Mouse (Mus musculus) lung, postnatal 0 days (tissue): ENCODE measurements at regions not wholly inside any gene's neighbourhood (a gene's known extent, or its start where the extent isn't known, plus 50 kb on each side); places are given as distances from the start of the nearest gene placed in this dataset.
A peak's percentile ranks its signal among the peaks of the same experiment; 100 is the strongest.

ENCODE experiments used
- ATAC-seq: fragments of 200-750 bp; cut with Nextera tagmentation; 2 replicates; pipeline ENCODE4 v1.8.0; 2017; ENCODE audit warnings: moderate library complexity
- DNase-seq: peaks from one replicate; pipeline ENCODE4 v3.0.0-alpha.2; 2016; ENCODE audit warnings: low spot score
- H3K27ac ChIP-seq: fragments of 300-500 bp; sonication (generic); 2 replicates; pipeline ENCODE4 v1.5.1; 2014; ENCODE audit warnings: antibody characterized with exemption, mild to moderate bottlenecking, low read length, mixed read lengths
- H3K27me3 ChIP-seq: fragments of 300-500 bp; sonication (generic); replicated peaks from 2 replicates; pipeline ENCODE4 v1.6.1; 2014; ENCODE audit warnings: low read length, mixed read lengths; ENCODE audit not compliant: insufficient read depth
- H3K36me3 ChIP-seq: fragments of 300-500 bp; sonication (generic); 2 replicates; pipeline ENCODE4 v1.6.1; 2014; ENCODE audit warnings: low read length, mixed read lengths; ENCODE audit not compliant: insufficient read depth
- H3K4me1 ChIP-seq: fragments of 300-500 bp; sonication (generic); 2 replicates; pipeline ENCODE4 v1.6.1; 2014; ENCODE audit warnings: antibody characterized with exemption, low read depth, low read length, mixed read lengths; ENCODE audit not compliant: insufficient read depth
- H3K4me2 ChIP-seq: fragments of 300-500 bp; sonication (generic); replicated peaks from 2 replicates; pipeline ENCODE4 v1.6.1; 2014; ENCODE audit warnings: low read depth, mild to moderate bottlenecking, low read length, moderate library complexity, mixed read lengths
- H3K4me3 ChIP-seq: fragments of 300-500 bp; sonication (generic); 2 replicates; pipeline ENCODE4 v1.5.1; 2014; ENCODE audit warnings: low read depth, low read length
- H3K9ac ChIP-seq: fragments of 300-500 bp; sonication (generic); replicated peaks from 2 replicates; pipeline ENCODE4 v1.6.1; 2014; ENCODE audit warnings: low read depth, mild to moderate bottlenecking
- H3K9me3 ChIP-seq: fragments of 300-500 bp; sonication (generic); 2 replicates; pipeline ENCODE4 v1.6.1; 2016; ENCODE audit warnings: low read length, mixed read lengths
- CTCF ChIP-seq: IDR thresholded peaks from 2 replicates; pipeline ENCODE4 v1.5.1; 2016; ENCODE audit warnings: antibody characterized with exemption, mild to moderate bottlenecking
- EP300 ChIP-seq: IDR thresholded peaks from 2 replicates; pipeline ENCODE4 v1.6.1; 2016; ENCODE audit warnings: antibody characterized with exemption, mild to moderate bottlenecking, control low read depth
- WGBS: fragments of 180-500 bp; shearing (Covaris S2); extraction: QIAGEN DNeasy Blood & Tissue Kit; methylation state at CpG from one replicate; pipeline ENCODE4 v1.1.7; 2014; 5-methylcytosine and 5-hydroxymethylcytosine counted together

DNA sequence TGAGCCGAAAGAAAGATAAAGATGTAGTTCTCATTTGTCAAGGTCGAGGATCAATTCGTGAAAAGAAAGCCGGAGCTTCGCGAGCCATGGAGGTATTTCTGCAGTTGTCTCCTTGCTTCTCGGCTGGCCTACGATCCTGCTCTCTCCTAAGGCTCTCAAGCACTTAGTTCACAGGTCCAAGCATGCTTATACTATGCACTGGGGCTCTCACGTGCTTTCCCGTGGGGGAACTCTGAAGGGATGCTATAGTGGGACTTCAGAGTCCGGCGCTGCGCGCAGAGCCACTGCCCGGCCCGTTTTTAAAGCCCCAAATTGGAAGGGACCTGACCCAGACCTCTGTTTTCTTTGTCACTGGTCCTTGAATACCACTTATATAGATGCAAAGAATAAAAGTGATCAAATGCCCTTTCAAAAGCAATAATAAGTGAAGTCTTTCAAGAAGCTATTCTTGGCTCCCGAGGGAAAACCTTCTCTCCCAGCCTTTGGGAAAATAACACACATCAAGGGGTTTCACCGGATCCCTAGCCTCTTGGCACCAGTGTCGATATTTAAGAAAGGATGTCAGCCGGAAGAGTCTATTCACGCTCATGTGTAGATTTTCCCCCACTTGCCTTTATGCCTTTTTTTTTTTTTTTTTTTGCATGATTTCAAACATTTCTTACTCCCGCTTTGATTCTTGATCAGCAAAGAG lies 348.3 kb upstream of the Kazn start:
- ATAC-seq (no peak), DNase-seq (no peak)
- Histone ChIP-seq H3K4me1 (no peaks in the 10 kb centered on the region), H3K36me3 (no peaks in the 10 kb centered on the region), H3K27ac (no peak overlapping the region), H3K9me3 (no peaks in the 10 kb centered on the region), H3K9ac (no peak overlapping the region), H3K4me3 (no peak overlapping the region), H3K27me3 (no peaks in the 10 kb centered on the region), H3K4me2 (no peak overlapping the region)
- TF ChIP-seq EP300 (no peak), CTCF (no peak)
- 74% methylated on average over 22 of the region's 22 CpGs for WGBS

DNA sequence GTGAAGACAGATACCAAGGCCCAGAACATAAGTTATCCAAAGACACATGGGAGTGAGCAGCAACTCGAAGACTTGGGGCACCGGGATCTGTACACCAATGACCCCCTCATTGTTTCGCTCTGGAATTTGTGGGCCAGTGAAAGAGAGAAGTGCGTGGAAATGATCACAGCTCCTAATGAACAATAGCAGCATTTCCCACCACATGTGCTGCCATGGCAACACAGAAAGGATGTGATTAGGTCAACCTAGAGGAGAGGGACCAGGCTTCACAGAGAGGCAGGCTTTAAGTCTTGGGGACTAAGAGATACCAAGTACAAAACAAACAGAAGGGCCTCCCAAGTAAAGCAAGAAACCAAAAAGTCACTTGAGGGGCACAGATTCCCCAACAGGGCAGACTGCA lies 339.3 kb upstream of the Kazn start:
- WGBS: 76% methylated on average over 4 of the region's 4 CpGs
- no peak for ATAC-seq
- H3K4me3 ChIP-seq: no peak overlapping the region

DNA sequence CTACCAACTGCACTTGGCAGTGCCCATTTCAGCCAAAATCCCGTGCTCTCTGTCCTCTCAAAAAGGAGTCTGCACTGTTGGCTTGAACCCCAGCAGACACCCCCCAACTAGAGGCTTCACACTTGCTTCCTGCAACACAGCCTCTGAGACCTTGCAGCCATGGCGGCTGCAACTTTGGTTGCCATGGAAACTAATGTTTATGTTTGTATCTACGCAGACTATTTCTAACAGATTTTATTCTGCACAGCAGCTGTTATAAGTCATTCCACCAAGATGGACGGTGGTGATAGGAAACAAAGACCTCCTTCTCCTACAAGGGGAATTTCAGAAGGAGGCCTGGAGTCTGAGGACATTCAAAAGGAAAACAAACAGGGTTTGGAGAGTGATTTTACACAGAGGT lies 338.3 kb upstream of the Kazn start:
- H3K27ac ChIP-seq: no peak overlapping the region
- H3K36me3 ChIP-seq: no peaks in the 10 kb centered on the region
- no peak overlapping the region for H3K4me2 ChIP-seq
- H3K9ac ChIP-seq: no peak overlapping the region
- H3K9me3 ChIP-seq: no peaks in the 10 kb centered on the region
- ATAC-seq (peak; percentile 65), DNase-seq (peak; percentile 75)
- TF ChIP-seq EP300 (no peak), CTCF (no peak)
- no peaks in the 10 kb centered on the region for H3K4me1 ChIP-seq
- 19% methylated on average over 4 of the region's 4 CpGs for WGBS
- H3K4me3 ChIP-seq: no peak overlapping the region
- H3K27me3 ChIP-seq: no peaks in the 10 kb centered on the region

More for the DNA sequence above, 339.3 kb upstream of the Kazn start:
- Histone ChIP-seq H3K27me3 (no peaks in the 10 kb centered on the region), H3K9ac (no peak overlapping the region), H3K27ac (no peak overlapping the region), H3K4me1 (no peaks in the 10 kb centered on the region), H3K36me3 (no peaks in the 10 kb centered on the region), H3K4me2 (no peak overlapping the region), H3K9me3 (no peaks in the 10 kb centered on the region)
- no peak for DNase-seq
- TF ChIP-seq CTCF (no peak), EP300 (no peak)

DNA sequence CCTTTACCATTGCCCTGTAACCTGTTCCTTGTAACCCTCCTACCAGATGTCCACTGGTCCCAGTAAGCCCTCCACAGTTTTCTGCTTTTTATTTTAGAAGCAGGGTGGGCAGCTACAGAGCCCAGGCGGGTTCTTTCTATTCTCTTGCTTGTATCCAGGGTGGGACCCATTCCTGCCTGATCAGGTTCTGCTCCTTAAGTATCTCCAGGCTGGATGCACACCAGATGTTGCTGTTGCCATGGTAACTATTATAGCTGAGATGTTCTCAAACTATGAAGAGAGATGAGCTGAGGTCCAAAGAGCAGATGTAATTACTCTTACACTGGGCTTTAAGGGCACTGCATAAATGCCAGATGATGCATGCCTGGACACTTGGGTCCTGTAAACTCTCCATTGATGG lies 335.3 kb upstream of the Kazn start:
- Histone ChIP-seq H3K4me1 (no peaks in the 10 kb centered on the region), H3K36me3 (no peaks in the 10 kb centered on the region), H3K9ac (no peak overlapping the region), H3K4me3 (no peak overlapping the region), H3K4me2 (no peak overlapping the region), H3K9me3 (no peaks in the 10 kb centered on the region), H3K27me3 (no peaks in the 10 kb centered on the region), H3K27ac (no peak overlapping the region)
- DNase-seq (no peak), ATAC-seq (no peak)
- WGBS: 85% methylated on average over 1 of the region's 1 CpGs
- TF ChIP-seq EP300: no peak
- TF ChIP-seq CTCF: no peak

DNA sequence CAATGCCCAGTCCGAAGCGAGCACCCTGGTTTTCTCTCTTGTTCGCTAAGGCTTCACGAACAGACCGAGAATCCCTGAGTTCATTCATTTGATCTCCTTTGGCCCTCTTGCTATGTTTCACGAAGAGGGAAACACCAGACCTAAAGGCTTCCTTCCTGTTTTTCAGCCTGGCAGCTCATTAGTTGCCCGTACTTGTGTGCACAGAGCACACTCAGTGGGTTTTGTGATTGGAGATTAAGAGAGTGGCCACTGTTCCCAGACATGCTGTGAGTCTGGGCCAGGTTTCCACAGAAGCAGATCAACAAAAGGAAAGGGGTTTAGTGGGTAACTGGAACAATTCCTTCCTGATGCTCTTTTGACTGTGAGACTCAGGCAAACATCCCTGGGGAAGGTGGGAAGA lies 331.5 kb upstream of the Kazn start:
- WGBS: 66% methylated on average over 7 of the region's 7 CpGs
- DNase-seq: no peak
- H3K4me1 ChIP-seq: no peaks in the 10 kb centered on the region
- no peak for TF ChIP-seq CTCF
- no peak for TF ChIP-seq EP300
- no peak for ATAC-seq
- no peak overlapping the region for H3K9ac ChIP-seq
- no peaks in the 10 kb centered on the region for H3K36me3 ChIP-seq
- no peak overlapping the region for H3K27ac ChIP-seq
- H3K9me3 ChIP-seq: no peaks in the 10 kb centered on the region
- no peak overlapping the region for H3K4me2 ChIP-seq
- no peaks in the 10 kb centered on the region for H3K27me3 ChIP-seq
- H3K4me3 ChIP-seq: no peak overlapping the region

DNA sequence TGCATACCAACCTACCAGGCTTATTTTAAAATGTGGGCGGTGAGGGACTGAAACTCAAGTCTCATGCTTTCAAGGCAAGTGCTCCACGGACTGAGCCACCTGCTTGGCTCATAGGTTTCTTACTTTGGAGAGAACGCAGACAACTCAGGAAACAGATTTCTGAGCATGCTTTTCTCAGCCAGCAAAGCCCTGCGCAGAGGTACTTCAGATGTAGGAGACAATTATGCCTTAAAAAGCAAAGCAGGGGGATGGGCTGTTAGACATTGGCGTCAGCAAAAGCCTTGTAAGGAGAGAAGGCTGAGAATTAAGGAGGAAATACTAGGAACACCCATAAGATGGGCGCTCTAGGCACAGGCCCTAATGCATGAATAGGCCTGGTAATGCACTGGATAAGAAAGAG lies 329.4 kb upstream of the Kazn start:
- H3K27ac ChIP-seq: no peak overlapping the region
- DNase-seq: no peak
- 71% methylated on average over 6 of the region's 6 CpGs for WGBS

DNA sequence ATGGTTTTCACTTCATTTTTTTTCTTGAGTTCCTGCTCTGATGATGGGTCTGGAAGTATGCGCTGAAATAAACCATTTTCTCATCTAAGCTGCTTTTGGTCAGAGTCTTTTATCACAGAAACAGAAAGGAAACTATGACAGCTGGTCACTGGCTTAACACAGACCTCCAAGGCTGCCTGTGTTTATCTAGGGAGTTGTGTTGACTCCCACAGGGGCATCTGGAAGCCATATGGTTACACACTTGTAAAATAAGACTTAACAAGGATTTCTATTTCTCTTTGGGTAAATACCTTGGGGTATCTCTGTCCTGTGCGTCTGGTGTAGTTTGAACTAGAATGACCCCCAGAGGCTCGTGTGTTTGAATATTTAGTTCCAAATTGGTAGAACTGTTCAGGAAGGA lies 315.5 kb upstream of the Kazn start:
- no peak overlapping the region for H3K9ac ChIP-seq
- no peak for TF ChIP-seq EP300
- H3K4me2 ChIP-seq: no peak overlapping the region
- ATAC-seq (no peak), DNase-seq (no peak)
- H3K27me3 ChIP-seq: no peaks in the 10 kb centered on the region
- no peaks in the 10 kb centered on the region for H3K9me3 ChIP-seq
- H3K4me3 ChIP-seq: no peak overlapping the region
- H3K27ac ChIP-seq: no peak overlapping the region
- WGBS: 48% methylated on average over 3 of the region's 3 CpGs
- no peaks in the 10 kb centered on the region for H3K36me3 ChIP-seq
- H3K4me1 ChIP-seq: no peaks in the 10 kb centered on the region

More for the DNA sequence above, 329.4 kb upstream of the Kazn start:
- Histone ChIP-seq H3K9ac (no peak overlapping the region), H3K36me3 (no peaks in the 10 kb centered on the region), H3K4me1 (no peaks in the 10 kb centered on the region), H3K27me3 (no peaks in the 10 kb centered on the region), H3K4me2 (no peak overlapping the region), H3K9me3 (no peaks in the 10 kb centered on the region), H3K4me3 (no peak overlapping the region)
- ATAC-seq: no peak
- TF ChIP-seq EP300 (no peak), CTCF (no peak)
